Mouse (Mus musculus) midbrain, embryonic 12.5 days (tissue): ENCODE data around the gene Capza3. TPM values are rescaled to one million over a fixed set of nuclear protein-coding genes. Genes with fewer than 3 reads are reported as not detected.

Source experiments
- ATAC-seq: fragments of 200-750 bp; cut with Nextera tagmentation; 2 replicates; pipeline ENCODE4 v1.8.0; 2017; ENCODE audit warnings: low read depth, moderate TSS enrichment, moderate library complexity; ENCODE audit not compliant: low FRiP score
- H3K27ac ChIP-seq: fragments of 300-500 bp; sonication (generic); replicated peaks from 2 replicates; pipeline ENCODE4 v1.5.1; 2016; ENCODE audit warnings: mild to moderate bottlenecking
- H3K27me3 ChIP-seq: fragments of 300-500 bp; sonication (generic); 2 replicates; pipeline ENCODE4 v1.6.1; 2016; ENCODE audit warnings: mild to moderate bottlenecking
- H3K36me3 ChIP-seq: fragments of 300-500 bp; sonication (generic); 2 replicates; pipeline ENCODE4 v1.6.1; 2016
- H3K4me1 ChIP-seq: fragments of 300-500 bp; sonication (generic); 2 replicates; pipeline ENCODE4 v1.6.1; 2016
- H3K4me2 ChIP-seq: fragments of 300-500 bp; sonication (generic); replicated peaks from 2 replicates; pipeline ENCODE4 v1.6.1; 2016; ENCODE audit warnings: mild to moderate bottlenecking, moderate library complexity
- H3K4me3 ChIP-seq: fragments of 300-500 bp; sonication (generic); 2 replicates; pipeline ENCODE4 v1.5.1; 2016; ENCODE audit warnings: mild to moderate bottlenecking
- H3K9ac ChIP-seq: fragments of 300-500 bp; sonication (generic); replicated peaks from 2 replicates; pipeline ENCODE4 v1.6.1; 2016; ENCODE audit warnings: mild to moderate bottlenecking, moderate library complexity
- H3K9me3 ChIP-seq: fragments of 300-500 bp; sonication (generic); 2 replicates; pipeline ENCODE4 v1.6.1; 2016; ENCODE audit warnings: mild to moderate bottlenecking
- WGBS: fragments of 180-500 bp; shearing (Covaris S2); methylation state at CpG from one replicate; pipeline ENCODE4 v1.1.7; 2016; 5-methylcytosine and 5-hydroxymethylcytosine counted together
- polyA plus RNA-seq: library from polyadenylated mRNA; unstranded; fragments of >200 nt; fragmentation: Nextera tagmentation; extraction: Ambion mirVana; gene quantifications from 2 replicates; pipeline ENCODE4 v1.2.1, GENCODE M21; 2016

Capza3 gene
- polyA plus RNA-seq, result not detected in 2 replicates

GRCm38 (mm10) chr6:140040952-140041351 lies at the start of gene Capza3:
Capza3 (plus strand) TSS chr6:140041252.
- Histone ChIP-seq H3K27ac (no peak within 1 kb of the TSS), H3K4me3 (no peak within 1 kb of the TSS), H3K4me2 (no peak within 1 kb of the TSS), H3K4me1 (no peaks in the 10 kb centered on the region), H3K9ac (no peak within 1 kb of the TSS), H3K27me3 (no peaks in the 10 kb centered on the region), H3K9me3 (no peaks in the 10 kb centered on the region), H3K36me3 (no peaks in the 10 kb centered on the region)
- WGBS, result 94% methylated on average over 7 of the region's 7 CpGs
- ATAC-seq, result no peak

- H3K9ac ChIP-seq, result no peak overlapping the region
- no peak overlapping the region for H3K27ac ChIP-seq
- peaks cover 4% of the 10 kb centered on the region; the same call in 1 of the 2 replicates for H3K9me3 ChIP-seq
Observed at GRCm38 (mm10) chr6:140005181-140005580, 35.9 kb upstream of the Capza3 start.

GRCm38 (mm10) chr6:140024404-140024803 lies 16.6 kb upstream of the Capza3 start:
- ATAC-seq, result no peak
- no peak overlapping the region for H3K27ac ChIP-seq
- no peak overlapping the region for H3K4me2 ChIP-seq
- H3K9ac ChIP-seq, result no peak overlapping the region
- H3K9me3 ChIP-seq, result no peaks in the 10 kb centered on the region
- H3K36me3 ChIP-seq, result no peaks in the 10 kb centered on the region
- no peak overlapping the region for H3K4me3 ChIP-seq
- 81% methylated on average over 7 of the region's 7 CpGs for WGBS
- H3K27me3 ChIP-seq, result no peaks in the 10 kb centered on the region
- no peaks in the 10 kb centered on the region for H3K4me1 ChIP-seq

More at GRCm38 (mm10) chr6:140005181-140005580, 35.9 kb upstream of the Capza3 start:
- Histone ChIP-seq H3K4me2 (no peak overlapping the region), H3K4me1 (no peaks in the 10 kb centered on the region), H3K36me3 (no peaks in the 10 kb centered on the region), H3K4me3 (no peak overlapping the region), H3K27me3 (no peaks in the 10 kb centered on the region)
- WGBS, result 83% methylated on average over 3 of the region's 3 CpGs
- no peak for ATAC-seq

- Histone ChIP-seq H3K4me3 (no peak within 1 kb of the TSS), H3K9ac (no peak within 1 kb of the TSS), H3K36me3 (no peaks in the 10 kb centered on the region), H3K4me2 (no peak within 1 kb of the TSS), H3K4me1 (no peaks in the 10 kb centered on the region), H3K27ac (no peak within 1 kb of the TSS), H3K9me3 (no peaks in the 10 kb centered on the region), H3K27me3 (no peaks in the 10 kb centered on the region)
- ATAC-seq, result no peak
- WGBS, result 88% methylated on average over 5 of the region's 5 CpGs
Observed at GRCm38 (mm10) chr6:140041357-140041756, 305 bp downstream of the Capza3 start, which contains the start of gene Plcz1. Plcz1 (minus strand) TSS chr6:140041457.

- no peaks in the 10 kb centered on the region for H3K36me3 ChIP-seq
- H3K27me3 ChIP-seq, result no peaks in the 10 kb centered on the region
- H3K9ac ChIP-seq, result no peak overlapping the region
- H3K27ac ChIP-seq, result no peak overlapping the region
- no peaks in the 10 kb centered on the region for H3K4me1 ChIP-seq
- H3K9me3 ChIP-seq, result no peaks in the 10 kb centered on the region
- no peak overlapping the region for H3K4me3 ChIP-seq
- H3K4me2 ChIP-seq, result no peak overlapping the region
- WGBS, result 88% methylated on average over 5 of the region's 5 CpGs
- no peak for ATAC-seq
Observed at GRCm38 (mm10) chr6:140051476-140051875, 10.4 kb downstream of the Capza3 start.

- H3K9me3 ChIP-seq, result no peaks in the 10 kb centered on the region
- H3K4me3 ChIP-seq, result no peak overlapping the region
- ATAC-seq, result no peak
- no peaks in the 10 kb centered on the region for H3K27me3 ChIP-seq
- 72% methylated on average over 5 of the region's 5 CpGs for WGBS
- no peak overlapping the region for H3K27ac ChIP-seq
- H3K4me2 ChIP-seq, result no peak overlapping the region
- no peak overlapping the region for H3K9ac ChIP-seq
- H3K36me3 ChIP-seq, result no peaks in the 10 kb centered on the region
- H3K4me1 ChIP-seq, result no peaks in the 10 kb centered on the region
Observed at GRCm38 (mm10) chr6:140054271-140054928, 13.3 kb downstream of the Capza3 start.

- Histone ChIP-seq H3K9ac (no peak overlapping the region), H3K4me2 (no peak overlapping the region), H3K27ac (no peak overlapping the region), H3K36me3 (no peaks in the 10 kb centered on the region), H3K4me1 (no peaks in the 10 kb centered on the region), H3K4me3 (no peak overlapping the region), H3K27me3 (no peaks in the 10 kb centered on the region), H3K9me3 (no peaks in the 10 kb centered on the region)
- 91% methylated on average over 8 of the region's 8 CpGs for WGBS
- ATAC-seq, result no peak
Observed at GRCm38 (mm10) chr6:140069177-140069576, 28.1 kb downstream of the Capza3 start.

- Histone ChIP-seq H3K4me1 (no peaks in the 10 kb centered on the region), H3K4me2 (no peak overlapping the region), H3K4me3 (no peak overlapping the region), H3K36me3 (no peaks in the 10 kb centered on the region), H3K9ac (no peak overlapping the region), H3K27ac (no peak overlapping the region), H3K9me3 (no peaks in the 10 kb centered on the region), H3K27me3 (no peaks in the 10 kb centered on the region)
- 85% methylated on average over 7 of the region's 7 CpGs for WGBS
- no peak for ATAC-seq
Observed at GRCm38 (mm10) chr6:140080933-140081332, 39.9 kb downstream of the Capza3 start.

- no peak for ATAC-seq
- H3K4me3 ChIP-seq, result no peak overlapping the region
- no peak overlapping the region for H3K9ac ChIP-seq
- H3K4me1 ChIP-seq, result no peaks in the 10 kb centered on the region
- 70% methylated on average over 3 of the region's 3 CpGs for WGBS
- H3K36me3 ChIP-seq, result no peaks in the 10 kb centered on the region
- no peaks in the 10 kb centered on the region for H3K9me3 ChIP-seq
- H3K4me2 ChIP-seq, result no peak overlapping the region
- H3K27me3 ChIP-seq, result no peaks in the 10 kb centered on the region
- no peak overlapping the region for H3K27ac ChIP-seq
Observed at GRCm38 (mm10) chr6:140081739-140082138, 40.7 kb downstream of the Capza3 start.

GRCm38 (mm10) chr6:140089855-140090254 lies 48.8 kb downstream of the Capza3 start:
- 89% methylated on average over 5 of the region's 5 CpGs for WGBS
- Histone ChIP-seq H3K4me1 (0 out of 2 replicates have a peak, but pooled peaks cover 2% of the 10 kb centered on the region), H3K27me3 (no peaks in the 10 kb centered on the region), H3K36me3 (no peaks in the 10 kb centered on the region), H3K9me3 (no peaks in the 10 kb centered on the region), H3K9ac (no peak overlapping the region), H3K4me2 (no peak overlapping the region), H3K27ac (no peak overlapping the region), H3K4me3 (no peak overlapping the region)
- no peak for ATAC-seq
